ENCODE assay signal across 8 mouse cellular contexts in genomic region chr2:51139218-51139911, GRCm38 (mm10). TPM values are rescaled to one million over a fixed set of nuclear protein-coding genes. Genes with fewer than 3 reads are reported as not detected.
DNase-seq lines count a peak whose midpoint lies in the region; ATAC-seq lines count a peak whose summit lies in the region.

No protein-coding gene starts in this region.

- H3K9me3 ChIP-seq in forebrain, embryonic 13.5 days (replicated peaks): no peaks in the 10 kb centered on the region
- no peaks in the 10 kb centered on the region for H3K9me3 ChIP-seq in limb, embryonic 12.5 days
- H3K9me3 ChIP-seq in midbrain, embryonic 16.5 days (replicated peaks; ENCODE audit: control insufficient read depth, low read length, poor library complexity, severe bottlenecking): no peaks in the 10 kb centered on the region

- peak overlapping the region; percentile 39; the same call in 1 of the 2 replicates for H3K9ac ChIP-seq in forebrain, embryonic 13.5 days
- no peak overlapping the region for H3K9ac ChIP-seq in limb, embryonic 12.5 days (replicated peaks)
- H3K9ac ChIP-seq in midbrain, embryonic 16.5 days (ENCODE audit: low read depth, low read length): no peak overlapping the region; the same call in 1 of the 2 replicates

- peak; percentile 71 for ATAC-seq in forebrain, embryonic 13.5 days
- ATAC-seq in limb, embryonic 12.5 days (ENCODE audit: insufficient number of reproducible peaks, insufficient read depth, low FRiP score, low TSS enrichment, low read depth): 0 out of 2 replicates have a peak, but pooled peaks have one; percentile 63
- ATAC-seq in midbrain, embryonic 16.5 days: peak; percentile 78
- no peak for ATAC-seq in erythroblast, adult 5-6 weeks (replicated peaks; ENCODE audit: low FRiP score, poor library complexity, severe bottlenecking)

- peaks cover 54% of the 10 kb centered on the region for H3K36me3 ChIP-seq in forebrain, embryonic 13.5 days (ENCODE audit: poor library complexity, severe bottlenecking)
- peaks cover 54% of the 10 kb centered on the region for H3K36me3 ChIP-seq in limb, embryonic 12.5 days
- peaks cover 8% of the 10 kb centered on the region for H3K36me3 ChIP-seq in midbrain, embryonic 16.5 days (ENCODE audit: control insufficient read depth, insufficient read depth, low read length)

- peak overlapping the region; percentile 76 for H3K27ac ChIP-seq in forebrain, embryonic 13.5 days
- peak overlapping the region; percentile 36; the same call in 1 of the 2 replicates for H3K27ac ChIP-seq in limb, embryonic 12.5 days
- peak overlapping the region; percentile 56; the same call in 1 of the 2 replicates for H3K27ac ChIP-seq in midbrain, embryonic 16.5 days (ENCODE audit: low read length)

- peaks cover 72% of the 10 kb centered on the region for H3K4me1 ChIP-seq in forebrain, embryonic 13.5 days
- H3K4me1 ChIP-seq in limb, embryonic 12.5 days (replicated peaks): peaks cover 66% of the 10 kb centered on the region
- H3K4me1 ChIP-seq in midbrain, embryonic 16.5 days (ENCODE audit: control insufficient read depth, insufficient read depth, low read length): peaks cover 43% of the 10 kb centered on the region

- no peaks in the 10 kb centered on the region for H3K27me3 ChIP-seq in forebrain, embryonic 13.5 days
- H3K27me3 ChIP-seq in limb, embryonic 12.5 days: no peaks in the 10 kb centered on the region
- no peaks in the 10 kb centered on the region for H3K27me3 ChIP-seq in midbrain, embryonic 16.5 days (ENCODE audit: control insufficient read depth, insufficient read depth, low read depth, low read length)

- peak overlapping the region; percentile 47 for H3K4me2 ChIP-seq in forebrain, embryonic 13.5 days
- H3K4me2 ChIP-seq in limb, embryonic 12.5 days: peak overlapping the region; percentile 74
- H3K4me2 ChIP-seq in midbrain, embryonic 16.5 days (ENCODE audit: low read length): peak overlapping the region; percentile 25

- no peak overlapping the region for H3K4me3 ChIP-seq in forebrain, embryonic 13.5 days
- no peak overlapping the region for H3K4me3 ChIP-seq in limb, embryonic 12.5 days (replicated peaks)
- H3K4me3 ChIP-seq in midbrain, embryonic 16.5 days (ENCODE audit: low read depth, low read length): no peak overlapping the region

- DNase-seq in adrenal gland, postnatal 25 days: peak; percentile 45
- DNase-seq in heart, postnatal 4 days: peak; percentile 59
- no peak for DNase-seq in layer of hippocampus, postnatal 10 days (ENCODE audit: low spot score in 2 of 2)
- DNase-seq in right cerebral cortex, adult 2 months (ENCODE audit: low spot score in 2 of 2): no peak

- whole genome bisulfite sequencing in forebrain, embryonic 13.5 days: 6% methylated on average over 5 of the region's 5 CpGs
- WGBS in limb, embryonic 12.5 days: 10% methylated on average over 5 of the region's 5 CpGs
- WGBS in midbrain, embryonic 16.5 days: 14% methylated on average over 5 of the region's 5 CpGs

RNA-seq across cellular contexts. Expression of gene Rnd3, which starts 9.5 kb away (rescaled TPM):
- total RNA-seq in adrenal gland, postnatal 25 days (2021): 51.3 and 52.9 TPM in 2 replicates
- 199 and 207 TPM in 2 replicates for polyA plus RNA-seq in forebrain, embryonic 13.5 days (2015; fragmentation: Nextera tagmentation; extraction: Ambion mirVana)
- total RNA-seq in heart, postnatal 4 days (2021): 10 to 100 TPM; 28.2 to 29.3 TPM
- 142 and 150 TPM in 2 replicates for polyA plus RNA-seq in limb, embryonic 12.5 days (2016; fragmentation: Nextera tagmentation; extraction: Ambion mirVana)
- polyA plus RNA-seq in midbrain, embryonic 16.5 days (2015; fragmentation: Nextera tagmentation; extraction: Ambion mirVana): 157 and 180 TPM in 2 replicates
- 2.5 and 4.2 TPM in 2 replicates for total RNA-seq in erythroblast, adult 5-6 weeks (2015; ENCODE audit: low replicate concordance)
- total RNA-seq in erythroblast, adult 5-6 weeks (2017; ENCODE audit: low replicate concordance): 4.5 and 4.9 TPM in 2 replicates
- 10 to 100 TPM; 26.3 to 27.8 TPM for total RNA-seq in layer of hippocampus, postnatal 10 days (2021)

Comparison
In these comparisons a context has a peak if more than half of its experiments do, and no peak if none do; other contexts are left out.
1. DNase-seq: peak in adrenal gland, postnatal 25 days (single experiment) and heart, postnatal 4 days (single experiment); none in layer of hippocampus, postnatal 10 days (0 of 2) and right cerebral cortex, adult 2 months (0 of 2).
2. Peak in every context shown above with its lines, with median percentiles within 50 percentile points of each other: H3K27ac ChIP-seq and H3K4me2 ChIP-seq.